Mouse (Mus musculus): ENCODE results near the gene Rhoh.

The Rhoh gene

DNA sequence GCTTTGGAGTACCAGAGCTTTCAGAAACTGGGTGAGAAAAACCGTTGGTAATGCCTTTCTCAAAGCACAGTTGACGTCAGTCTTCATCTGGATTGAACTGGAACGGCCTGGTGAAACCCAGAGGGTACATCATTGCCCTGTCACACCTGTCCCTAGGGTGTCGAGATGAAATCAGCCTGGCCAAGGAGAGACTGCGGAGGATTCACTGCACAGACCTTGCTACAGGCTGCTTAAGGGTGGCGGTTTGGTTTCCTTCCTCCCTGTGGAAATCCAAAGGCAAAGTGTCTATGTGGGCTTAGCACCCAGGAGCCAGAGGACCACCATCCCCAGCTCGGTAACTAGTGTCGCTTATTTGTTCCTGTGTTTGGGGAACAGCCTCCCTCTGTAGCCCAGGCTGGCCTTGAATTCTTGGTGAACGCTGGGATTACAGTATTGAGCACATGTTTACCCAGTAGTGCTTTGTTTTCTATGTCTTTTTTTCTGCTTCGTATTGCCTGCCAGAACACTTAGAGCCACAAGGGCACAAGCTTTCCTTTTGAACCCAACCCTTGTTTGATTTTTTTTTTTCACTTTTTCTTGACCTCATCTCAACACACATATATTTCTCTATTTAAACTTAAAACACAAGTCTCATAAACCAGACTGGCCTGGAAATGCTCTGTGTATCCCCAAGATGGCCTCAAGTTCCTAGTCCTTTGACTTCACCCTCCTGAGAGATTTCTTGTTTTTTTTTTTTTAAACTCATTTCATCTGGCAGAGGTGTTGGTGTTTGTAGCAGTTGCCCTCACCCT, at the start of gene Rhoh:
Gene Rhoh (plus strand): TSS at position 60 of the 791 bp plus-strand sequence.
- no peak for DNase-seq (ENCODE audit: low spot score in 2 of 2)

DNA sequence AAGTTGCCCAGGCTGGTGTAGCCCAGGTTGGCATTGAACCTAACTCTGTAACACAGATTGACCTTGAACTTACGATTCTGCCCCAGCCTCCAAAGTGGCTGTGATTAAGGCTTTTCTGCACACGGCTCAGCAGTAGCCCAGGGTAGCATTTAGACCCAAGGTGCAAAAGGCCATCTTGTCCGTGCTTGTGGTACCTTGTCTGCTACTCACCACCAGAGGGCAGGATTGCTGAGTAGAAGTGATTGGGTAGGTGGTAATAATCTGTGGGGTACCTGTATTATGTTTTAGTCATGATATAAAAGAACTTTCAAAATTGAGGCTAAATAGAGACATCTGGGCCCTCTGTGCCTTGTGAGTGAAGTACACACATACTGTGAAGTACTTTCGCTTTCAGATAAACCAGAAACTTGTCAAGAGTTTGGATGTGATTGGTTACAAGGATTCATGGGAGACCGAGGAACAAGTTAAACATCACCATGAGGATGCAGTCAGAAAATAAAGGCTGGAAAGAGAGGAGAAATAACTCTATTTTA, 37.3 kb upstream of the Rhoh start:
- DNase-seq (ENCODE audit: low spot score in 2 of 2), result no peak

DNA sequence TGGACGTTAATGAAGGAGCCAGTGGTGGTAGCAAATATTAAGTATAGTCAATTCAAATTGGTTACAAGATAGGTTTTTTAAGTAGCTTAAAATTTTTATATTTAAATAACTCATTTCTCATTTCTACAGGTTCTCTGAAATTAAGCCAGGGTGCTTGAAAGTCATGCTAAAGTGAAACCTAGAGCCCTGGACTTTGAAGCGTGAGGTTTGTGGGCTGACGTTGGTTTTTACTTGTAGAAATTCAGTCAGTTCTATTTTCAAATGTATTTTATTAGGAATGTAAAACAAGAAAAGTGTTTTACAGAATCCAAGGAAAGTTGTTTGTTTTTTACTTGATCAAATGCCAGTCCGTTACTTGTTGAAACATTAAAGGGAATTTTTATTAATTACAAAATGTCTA, 34.5 kb upstream of the Rhoh start:
- DNase-seq (ENCODE audit: low spot score in 2 of 2), result no peak

DNA sequence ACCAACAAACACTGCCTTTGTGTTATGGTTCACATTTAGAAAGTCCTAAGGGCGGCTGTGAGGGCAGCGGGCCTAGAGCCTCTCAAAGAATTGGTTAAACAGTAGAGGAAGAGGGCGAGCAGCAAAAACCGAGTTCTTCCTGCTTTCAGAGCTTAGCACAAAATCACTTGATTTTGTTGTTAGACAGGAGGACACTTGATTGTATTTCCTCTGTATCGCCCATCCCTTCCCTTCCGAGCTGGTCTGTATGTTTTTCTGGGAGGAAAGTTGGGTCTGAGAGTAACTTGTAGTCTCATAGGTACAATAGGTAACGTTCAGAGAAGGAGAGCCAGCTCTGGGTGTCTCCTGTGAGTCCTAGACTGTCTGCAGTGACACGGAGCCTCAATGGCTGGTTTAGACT, 33.9 kb upstream of the Rhoh start:
- DNase-seq (ENCODE audit: low spot score in 2 of 2), result no peak

DNA sequence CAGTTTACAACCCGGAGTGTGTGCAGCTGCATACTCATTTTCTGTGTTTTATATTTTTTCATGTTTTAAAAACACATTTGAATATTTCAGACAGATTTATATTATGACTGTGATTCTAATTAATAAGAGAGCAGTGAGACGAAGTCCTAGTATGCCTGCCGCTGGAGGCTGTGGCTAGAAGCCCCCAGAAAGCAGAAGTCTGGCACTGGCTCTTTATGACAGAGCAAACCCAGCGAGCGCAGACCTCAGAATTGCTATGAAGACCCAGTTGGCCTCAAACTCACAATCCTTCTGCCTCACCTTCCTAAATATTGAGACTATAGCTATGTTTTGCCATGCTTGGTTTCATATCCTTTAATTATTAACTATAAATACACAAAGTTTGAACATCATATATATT, 32.8 kb upstream of the Rhoh start:
- no peak for DNase-seq (ENCODE audit: low spot score in 2 of 2)

DNA sequence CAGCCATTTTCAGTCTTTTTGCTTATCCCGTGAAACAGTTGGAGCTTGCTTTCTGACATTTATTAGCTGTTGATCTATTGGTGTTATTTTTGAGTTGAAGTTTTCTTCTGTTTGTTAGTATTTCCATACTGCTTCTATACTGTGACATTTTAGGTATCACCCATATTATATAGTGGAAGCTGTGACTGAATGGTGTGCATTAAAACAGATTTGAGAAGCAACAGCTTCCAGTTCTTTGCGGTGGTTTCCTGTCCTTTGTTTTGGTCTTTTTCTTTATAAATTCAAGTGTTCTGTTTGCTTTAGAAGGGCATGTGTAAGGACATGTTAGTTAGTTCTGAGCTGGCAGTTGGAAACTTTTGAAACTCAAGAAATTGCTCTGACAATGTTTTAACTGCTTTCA, 32.0 kb upstream of the Rhoh start:
- no peak for DNase-seq (ENCODE audit: low spot score in 2 of 2)

DNA sequence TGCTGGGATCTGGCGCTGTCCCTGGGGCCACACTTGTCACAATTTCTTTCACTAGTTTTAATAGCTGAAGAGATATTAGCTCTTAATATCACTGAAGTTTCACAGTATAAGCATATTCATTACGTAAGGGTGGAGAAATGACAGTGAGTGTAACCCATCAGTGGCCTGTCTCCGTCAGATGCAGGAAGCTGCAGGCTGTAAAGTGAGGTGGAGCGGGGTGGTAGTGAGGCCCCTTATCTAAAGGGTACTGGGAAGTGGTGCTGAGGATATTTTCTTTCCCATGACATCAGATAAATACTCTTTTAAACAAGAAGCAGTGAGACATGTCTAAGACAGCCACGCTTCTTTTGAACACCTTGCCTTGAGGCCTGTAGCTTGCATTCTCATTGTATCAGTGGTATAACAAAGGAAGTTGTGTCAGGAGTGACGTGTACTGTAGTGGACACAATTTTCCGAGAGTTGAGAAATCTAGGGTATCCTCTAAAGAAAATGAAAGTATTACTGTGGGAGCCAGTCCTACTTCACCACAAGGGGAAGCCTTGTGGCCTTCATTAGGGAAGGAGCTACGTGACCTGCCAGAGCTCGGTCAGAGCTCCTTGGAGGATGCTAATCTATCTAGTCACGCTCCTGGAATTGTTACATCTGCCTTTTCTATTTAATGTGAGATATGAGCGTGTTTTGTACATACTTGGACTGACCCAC, 28.9 kb upstream of the Rhoh start:
- no peak for DNase-seq (ENCODE audit: low spot score in 2 of 2)

DNA sequence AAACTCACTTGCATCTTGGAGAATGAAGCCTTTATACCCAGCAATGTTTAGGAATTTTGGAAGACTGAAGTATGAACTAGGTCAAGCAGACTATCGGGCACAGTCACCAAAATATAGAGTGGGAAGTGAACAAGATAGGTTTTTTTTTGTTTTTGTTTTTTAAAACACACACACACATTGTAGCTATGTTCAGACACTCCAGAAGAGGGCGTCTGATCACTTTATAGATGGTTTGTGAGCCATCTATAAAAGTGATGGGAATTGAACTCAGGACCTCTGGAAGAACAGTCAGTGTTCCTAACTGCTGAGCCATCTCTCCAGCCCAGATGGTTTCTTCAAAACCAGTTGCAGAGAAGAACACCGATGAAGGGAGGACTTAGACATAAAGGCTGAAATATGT, 27.9 kb upstream of the Rhoh start:
- no peak for DNase-seq (ENCODE audit: low spot score in 2 of 2)

DNA sequence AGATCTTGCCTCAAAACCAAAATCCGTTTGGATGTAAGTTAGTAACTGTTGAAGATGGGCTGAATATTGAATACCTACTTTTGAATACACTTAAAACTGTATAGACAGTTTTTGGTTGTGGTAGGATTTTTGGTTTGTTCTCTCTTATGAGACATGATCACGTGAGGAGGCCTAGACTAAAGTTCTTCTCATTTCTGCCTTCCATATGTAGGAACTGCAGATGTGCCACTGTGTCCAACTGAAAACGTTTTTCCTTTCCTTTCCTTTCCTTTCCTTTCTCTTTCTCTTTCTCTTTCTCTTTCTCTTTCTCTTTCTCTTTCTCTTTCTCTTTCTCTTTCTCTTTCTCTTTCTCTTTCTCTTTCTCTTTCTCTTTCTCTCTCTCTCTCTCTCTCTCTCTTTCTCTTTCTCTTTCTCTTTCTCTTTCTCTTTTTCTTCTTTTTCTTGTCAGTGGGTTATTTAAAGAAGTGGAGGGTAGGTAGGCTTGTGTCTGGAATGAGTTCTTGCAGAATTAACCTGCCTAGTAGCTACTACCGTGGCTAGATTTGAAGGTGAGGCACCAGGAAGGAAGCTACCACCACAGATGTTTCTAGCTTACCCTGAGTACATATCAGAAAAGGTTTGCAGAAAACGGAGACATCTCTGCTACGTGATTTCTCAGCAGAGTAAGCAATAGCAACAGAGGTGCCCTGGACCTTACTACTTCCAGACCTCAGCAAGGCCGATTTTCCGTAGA, 27.1 kb upstream of the Rhoh start:
- DNase-seq (ENCODE audit: low spot score in 2 of 2), result no peak

DNA sequence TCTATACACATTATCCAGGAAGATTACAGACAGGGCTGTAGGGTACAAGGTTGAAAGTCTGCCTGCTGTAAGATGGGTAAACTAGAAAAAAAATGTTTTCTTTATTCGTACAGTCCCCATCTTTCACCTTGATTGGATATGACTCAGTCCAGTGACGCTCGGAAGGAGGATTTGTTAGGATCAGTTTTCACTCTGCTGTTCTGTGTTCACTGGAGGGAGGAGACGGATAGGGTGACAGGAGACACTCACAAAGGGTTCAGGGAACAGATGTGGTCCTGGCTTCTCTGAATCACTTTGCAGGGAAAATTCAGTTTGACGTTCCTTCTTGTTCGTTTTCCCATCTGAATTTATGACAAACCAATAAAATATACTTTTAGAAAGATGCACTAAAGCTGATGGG, 23.0 kb upstream of the Rhoh start:
- DNase-seq (ENCODE audit: low spot score in 2 of 2), result no peak

DNA sequence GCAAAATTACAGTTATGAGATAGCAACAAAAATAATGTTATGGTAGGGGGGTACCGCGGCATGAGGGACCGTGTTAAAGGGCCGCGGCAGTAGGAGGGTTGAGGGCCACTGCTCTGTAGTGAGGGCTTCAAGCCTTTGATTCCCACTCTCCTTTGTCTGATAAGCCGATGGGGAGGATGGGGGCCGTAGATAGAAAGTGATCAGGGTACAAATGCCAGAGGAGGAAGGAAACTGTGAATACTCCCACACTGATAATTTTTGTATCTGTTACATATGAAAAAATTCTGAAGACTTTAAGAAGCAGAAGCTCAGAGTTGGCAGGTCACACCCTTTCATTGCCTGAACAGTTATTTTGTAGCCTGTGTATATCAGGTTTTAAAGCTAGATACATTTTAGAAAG, 18.1 kb upstream of the Rhoh start:
- DNase-seq (ENCODE audit: low spot score in 2 of 2), result no peak

DNA sequence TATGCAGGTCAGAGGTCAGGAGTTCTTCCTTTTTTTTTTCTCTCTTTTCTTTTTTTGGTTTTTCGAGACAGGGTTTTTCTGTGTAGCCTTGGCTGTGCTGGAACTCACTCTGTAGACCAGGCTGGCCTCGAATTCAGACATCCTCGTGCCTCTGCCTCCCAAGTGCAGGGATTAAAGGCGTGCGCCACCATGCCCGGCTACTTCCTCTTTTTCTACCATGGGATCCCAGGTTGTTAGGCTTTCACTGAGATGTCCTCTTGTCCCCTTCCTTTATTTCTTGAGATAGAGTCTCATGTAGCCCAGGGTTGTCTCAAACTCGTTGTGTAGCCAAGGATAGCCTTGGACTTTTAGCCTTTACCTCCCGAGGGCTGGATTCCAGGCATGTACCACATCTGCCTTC, 14.5 kb upstream of the Rhoh start:
- no peak for DNase-seq (ENCODE audit: low spot score in 2 of 2)

DNA sequence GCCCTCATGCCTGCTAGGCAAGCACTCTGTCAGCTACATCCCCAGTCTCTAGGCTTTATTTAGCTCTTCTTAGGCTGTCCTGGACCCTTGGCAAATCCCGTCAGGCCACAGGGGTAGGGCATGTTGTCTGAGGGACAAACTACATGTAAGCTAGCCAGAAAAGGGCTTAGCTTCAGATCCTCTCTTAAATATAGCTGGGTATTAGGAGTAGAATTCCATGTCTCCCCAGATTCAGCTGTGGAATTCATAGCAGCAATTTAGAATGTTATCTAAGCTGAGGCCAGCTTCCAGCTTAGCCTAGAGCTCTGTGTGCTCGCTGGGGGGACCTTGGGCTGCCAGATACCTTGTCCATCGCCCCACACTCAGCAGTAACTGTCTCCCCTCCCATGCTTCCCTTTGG, 14.1 kb upstream of the Rhoh start:
- DNase-seq (ENCODE audit: low spot score in 2 of 2), result no peak

DNA sequence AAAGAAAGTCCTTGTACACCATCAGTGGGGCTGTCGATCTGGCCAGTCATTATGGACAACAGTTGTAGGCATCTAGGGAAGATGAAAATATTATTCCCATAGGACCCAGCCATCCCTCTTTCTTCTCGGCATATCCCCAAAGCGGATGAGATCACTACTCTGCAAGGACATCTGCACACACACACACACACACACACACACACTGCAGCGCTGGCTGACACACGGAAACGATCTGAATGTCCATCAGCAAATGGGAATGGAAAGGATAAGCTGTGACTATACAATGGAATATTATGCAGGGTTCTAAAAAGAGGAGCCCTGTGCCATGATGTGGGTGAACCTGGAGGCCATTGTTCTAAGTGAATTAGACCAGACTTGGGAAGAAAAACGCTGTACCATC, 13.4 kb upstream of the Rhoh start:
- DNase-seq (ENCODE audit: low spot score in 2 of 2), result no peak

DNA sequence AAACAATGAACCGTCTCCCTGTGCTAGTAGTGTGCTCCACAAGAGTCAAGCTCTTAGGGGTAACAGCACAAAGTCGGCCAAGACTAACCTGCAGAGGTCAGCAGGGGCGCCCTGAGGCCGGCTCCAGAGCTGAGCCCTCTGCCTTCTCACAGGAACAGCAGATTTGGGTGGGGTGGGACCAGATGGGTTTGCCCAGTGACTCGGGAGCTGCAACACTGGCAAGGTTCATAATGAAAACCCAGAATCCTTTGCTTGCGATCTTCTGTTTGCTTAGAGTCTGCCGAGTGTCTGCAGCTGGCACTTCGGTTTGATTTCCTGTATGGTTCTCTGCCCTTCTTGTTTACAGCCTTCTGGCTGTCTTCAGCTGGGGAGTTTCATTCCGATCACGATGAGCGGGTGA, 10.2 kb upstream of the Rhoh start:
- no peak for DNase-seq (ENCODE audit: low spot score in 2 of 2)

DNA sequence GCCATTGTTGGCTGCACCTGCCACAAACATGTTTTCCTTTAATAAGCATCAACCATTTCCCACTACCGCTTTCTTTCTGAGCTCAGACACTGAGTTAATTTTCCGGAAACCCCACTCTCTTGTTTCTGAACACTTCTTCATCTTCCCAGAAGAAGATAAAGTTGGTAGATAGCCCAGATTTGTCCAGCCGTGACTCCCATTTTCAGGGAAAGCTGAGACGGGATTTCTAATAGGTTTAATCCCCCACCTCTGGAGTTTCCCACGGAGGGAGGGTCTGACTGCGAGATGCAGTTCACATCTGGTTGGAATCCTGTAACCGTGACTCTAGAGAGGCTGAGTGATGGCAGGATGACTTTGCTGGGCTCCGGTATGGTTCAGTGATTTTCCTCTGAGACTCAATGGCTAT, 6.2 kb upstream of the Rhoh start:
- DNase-seq (ENCODE audit: low spot score in 2 of 2), result no peak

DNA sequence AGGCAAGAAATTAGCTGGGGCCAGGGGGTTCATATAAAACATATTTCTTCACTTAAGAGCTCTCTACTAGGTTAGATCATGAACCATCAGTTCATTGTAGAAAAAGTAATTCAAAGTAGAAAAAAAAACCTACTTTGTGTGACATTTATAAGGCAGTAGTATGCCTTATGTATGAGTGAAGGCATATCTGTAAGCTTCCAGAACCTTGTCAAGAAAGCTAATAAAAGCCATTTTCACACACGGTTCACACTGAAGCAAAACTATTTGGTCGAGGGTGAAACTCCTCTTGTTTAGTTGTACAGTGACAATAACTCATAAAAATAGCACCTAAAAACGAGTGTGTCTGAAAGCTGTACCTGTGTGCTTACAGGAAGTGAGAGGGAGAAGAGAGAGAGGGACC, 5.4 kb upstream of the Rhoh start:
- no peak for DNase-seq (ENCODE audit: low spot score in 2 of 2)

DNA sequence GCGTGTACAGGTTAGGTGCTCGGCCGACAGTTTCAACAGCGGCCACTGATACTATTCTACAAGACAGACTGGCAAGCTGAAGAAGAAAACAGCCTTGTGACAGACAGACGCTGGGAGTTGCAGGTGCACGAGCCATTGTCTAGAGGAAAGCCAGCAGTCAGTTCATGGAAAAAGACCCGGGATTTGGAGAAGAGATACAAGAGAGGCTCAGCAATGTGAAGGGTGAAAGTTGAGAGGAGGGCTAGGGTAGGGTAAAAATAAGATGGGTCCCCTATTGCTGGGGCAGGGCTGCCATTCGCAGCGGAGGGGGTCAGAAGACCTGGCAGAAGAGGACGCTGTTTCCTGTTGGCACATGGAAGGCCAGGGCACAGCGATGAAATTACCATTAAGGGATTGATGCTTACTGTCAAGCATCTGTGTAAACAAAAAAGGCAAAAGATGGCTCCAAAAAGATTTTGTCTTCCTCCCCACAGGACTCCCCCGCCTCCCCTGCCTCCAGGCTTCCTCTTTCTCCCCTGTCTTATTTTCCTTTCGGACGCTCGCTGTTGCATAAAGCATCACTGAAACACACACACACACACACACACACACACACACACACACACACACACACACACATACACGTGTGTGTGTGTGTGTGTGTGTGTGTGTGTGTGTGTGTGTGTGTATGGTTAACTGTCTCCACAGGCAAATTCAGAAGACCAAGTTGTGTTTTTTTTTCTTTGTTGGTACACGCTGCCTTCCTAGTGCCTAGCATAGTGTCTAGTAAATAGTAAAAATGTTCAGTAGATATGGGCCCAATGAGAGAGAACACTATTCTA, 4.2 kb upstream of the Rhoh start:
- DNase-seq (ENCODE audit: low spot score in 2 of 2), result no peak

DNA sequence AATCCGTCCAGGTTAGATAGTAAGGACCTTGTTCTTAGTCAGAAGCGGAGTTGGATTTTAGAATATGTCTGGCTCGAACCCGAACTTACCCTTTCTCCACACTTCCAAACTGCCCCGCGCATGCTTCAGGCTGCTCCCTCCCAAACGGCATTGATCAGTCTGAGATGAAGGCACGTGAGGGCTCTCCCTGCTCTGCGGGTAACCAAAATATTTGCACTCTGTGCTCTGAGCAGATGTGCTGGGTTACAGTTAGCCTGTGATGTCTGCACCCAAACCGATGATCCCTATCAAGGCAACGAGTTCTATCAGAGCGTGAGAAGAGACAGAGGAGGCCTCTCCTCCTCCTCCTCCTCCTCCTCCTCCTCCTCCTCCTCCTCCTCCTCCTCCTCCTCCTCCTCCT, 3.1 kb upstream of the Rhoh start:
- no peak for DNase-seq (ENCODE audit: low spot score in 2 of 2)

DNA sequence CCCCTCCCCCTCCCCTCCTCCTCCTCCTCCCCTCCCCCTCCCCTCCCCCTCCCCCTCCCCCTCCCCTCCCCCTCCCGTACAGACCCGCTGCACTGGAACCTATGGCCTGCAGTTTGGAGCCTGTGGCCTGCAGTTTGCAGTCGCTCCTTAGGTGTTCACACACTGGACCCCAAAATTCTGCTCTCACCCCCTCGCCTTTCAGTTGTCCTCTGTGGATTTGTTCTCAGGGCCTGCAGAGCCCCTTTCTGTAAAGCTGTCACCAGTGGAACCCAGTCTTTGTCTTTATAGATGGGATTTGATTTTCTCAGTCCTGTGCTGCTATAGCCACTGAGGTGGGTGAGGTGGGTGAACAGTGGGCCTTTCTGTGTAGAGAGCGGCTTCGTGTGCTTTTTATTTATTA, 2.7 kb upstream of the Rhoh start:
- DNase-seq (ENCODE audit: low spot score in 2 of 2), result no peak

DNA sequence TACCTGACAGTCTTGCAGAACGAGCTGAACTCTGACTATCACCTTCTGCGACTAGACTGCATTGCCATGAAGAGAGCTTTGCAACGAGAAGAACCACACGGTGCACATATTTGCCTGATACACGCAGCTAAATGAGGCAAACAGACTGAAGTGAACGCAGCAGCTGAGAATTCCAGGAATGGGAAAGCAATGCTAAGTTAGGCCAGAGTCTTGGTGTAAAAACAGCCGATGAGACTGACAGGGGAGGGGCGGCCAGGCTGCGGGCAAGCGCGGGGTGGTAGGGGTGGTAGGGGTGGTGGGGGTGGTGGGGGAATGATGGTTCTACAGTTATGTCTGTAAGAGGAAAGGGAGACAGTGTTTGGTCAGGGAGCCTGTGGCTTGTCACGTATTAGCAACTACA, 2.1 kb upstream of the Rhoh start:
- DNase-seq (ENCODE audit: low spot score in 2 of 2), result no peak

DNA sequence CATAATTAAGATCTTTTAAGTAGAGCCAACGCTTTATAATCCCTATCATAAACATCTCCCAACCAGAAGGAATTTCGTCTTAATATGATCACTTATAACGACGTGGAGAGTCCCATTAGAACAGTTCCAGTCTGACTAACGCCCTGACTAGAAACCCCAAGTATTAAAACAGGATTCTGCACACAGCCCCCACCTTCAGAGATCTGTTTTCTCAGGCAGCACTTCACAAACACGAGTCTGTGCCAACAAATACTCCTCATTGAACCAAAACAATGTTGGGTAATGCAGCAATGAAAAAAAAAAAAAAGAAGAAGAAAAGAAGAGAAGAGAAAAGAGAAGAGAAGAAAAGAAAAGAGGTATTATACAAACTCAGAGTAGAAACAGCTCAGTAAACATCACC, 1.6 kb upstream of the Rhoh start:
- no peak for DNase-seq (ENCODE audit: low spot score in 2 of 2)
